Mouse (Mus musculus) E14TG2a.4 (cell line): ENCODE data around the gene Kit.

Experiments
- H3K27me3 ChIP-seq: 2 replicates; pipeline ENCODE4 v1.6.1; 2014; ENCODE audit warnings: low read length, control low read depth; ENCODE audit not compliant: insufficient read depth
- H3K36me3 ChIP-seq: 2 replicates; pipeline ENCODE4 v1.6.1; 2014; ENCODE audit warnings: low read length, control low read depth; ENCODE audit not compliant: insufficient read depth
- H3K4me1 ChIP-seq: replicated peaks from 2 replicates; pipeline ENCODE4 v1.6.1; 2014; ENCODE audit warnings: low read depth, low read length, control low read depth
- H3K4me3 ChIP-seq: replicated peaks from 2 replicates; pipeline ENCODE4 v1.5.1; 2014; ENCODE audit warnings: mild to moderate bottlenecking, low read length
- H3K9me3 ChIP-seq: 2 replicates; pipeline ENCODE4 v1.6.1; 2014; ENCODE audit warnings: low read length, control low read depth
- CTCF ChIP-seq: conservative IDR thresholded peaks from 2 replicates; pipeline ENCODE4 v1.5.1; 2014; ENCODE audit warnings: low read length
- NANOG ChIP-seq: IDR thresholded peaks from 2 replicates; pipeline ENCODE4 v1.6.1; 2014; ENCODE audit warnings: borderline replicate concordance, low read length, mixed read lengths
- POU5F1 ChIP-seq: IDR thresholded peaks from 2 replicates; pipeline ENCODE4 v1.6.1; 2014; ENCODE audit warnings: low read length, borderline replicate concordance

The Kit gene

GRCm38 (mm10) chr5:75553021-75553420, 21.7 kb upstream of the Kit start:
- TF ChIP-seq POU5F1 (no peak), CTCF (no peak), NANOG (no peak)
- H3K9me3 ChIP-seq, result no peaks in the 10 kb centered on the region
- peaks cover 6% of the 10 kb centered on the region; the same call in 1 of the 2 replicates for H3K4me1 ChIP-seq
- no peak overlapping the region for H3K4me3 ChIP-seq
- no peaks in the 10 kb centered on the region for H3K36me3 ChIP-seq
- H3K27me3 ChIP-seq, result no peaks in the 10 kb centered on the region; the same call in 1 of the 2 replicates

GRCm38 (mm10) chr5:75557636-75558035, 17.1 kb upstream of the Kit start:
- peaks cover 6% of the 10 kb centered on the region; the same call in 1 of the 2 replicates for H3K4me1 ChIP-seq
- no peaks in the 10 kb centered on the region; the same call in 1 of the 2 replicates for H3K27me3 ChIP-seq
- TF ChIP-seq POU5F1 (no peak), CTCF (no peak), NANOG (no peak)
- no peaks in the 10 kb centered on the region for H3K9me3 ChIP-seq
- H3K36me3 ChIP-seq, result no peaks in the 10 kb centered on the region
- H3K4me3 ChIP-seq, result no peak overlapping the region

- H3K9me3 ChIP-seq, result no peaks in the 10 kb centered on the region
- H3K36me3 ChIP-seq, result no peaks in the 10 kb centered on the region
- H3K4me1 ChIP-seq, result peaks cover 6% of the 10 kb centered on the region; the same call in 1 of the 2 replicates
- H3K4me3 ChIP-seq, result no peak overlapping the region
- no peaks in the 10 kb centered on the region; the same call in 1 of the 2 replicates for H3K27me3 ChIP-seq
- no peak for TF ChIP-seq NANOG
- no peak for TF ChIP-seq POU5F1
- no peak for TF ChIP-seq CTCF
These were observed 15.4 kb upstream of the Kit start for GRCm38 (mm10) chr5:75559291-75559690.

GRCm38 (mm10) chr5:75561231-75561630, 13.5 kb upstream of the Kit start:
- TF ChIP-seq CTCF (no peak), POU5F1 (no peak), NANOG (no peak)
- no peak overlapping the region for H3K4me3 ChIP-seq
- no peaks in the 10 kb centered on the region for H3K4me1 ChIP-seq
- H3K27me3 ChIP-seq, result no peaks in the 10 kb centered on the region; the same call in 1 of the 2 replicates
- no peaks in the 10 kb centered on the region for H3K36me3 ChIP-seq
- no peaks in the 10 kb centered on the region for H3K9me3 ChIP-seq

- Histone ChIP-seq H3K4me1 (peaks cover 41% of the 10 kb centered on the region), H3K9me3 (no peaks in the 10 kb centered on the region), H3K4me3 (peak overlapping the region; percentile 94), H3K36me3 (no peaks in the 10 kb centered on the region), H3K27me3 (peaks cover 16% of the 10 kb centered on the region; the same call in 1 of the 2 replicates)
- TF ChIP-seq NANOG, result no peak
- TF ChIP-seq POU5F1, result no peak
- TF ChIP-seq CTCF, result no peak
These were observed 415 bp upstream of the Kit start for GRCm38 (mm10) chr5:75574151-75574851.

GRCm38 (mm10) chr5:75575567-75576515, 1.1 kb downstream of the Kit start:
- Histone ChIP-seq H3K36me3 (no peaks in the 10 kb centered on the region), H3K4me1 (peaks cover 52% of the 10 kb centered on the region), H3K27me3 (peaks cover 14% of the 10 kb centered on the region; the same call in 1 of the 2 replicates), H3K4me3 (peak overlapping the region; percentile 94), H3K9me3 (no peaks in the 10 kb centered on the region)
- TF ChIP-seq CTCF (no peak), POU5F1 (no peak)

- Histone ChIP-seq H3K9me3 (no peaks in the 10 kb centered on the region), H3K27me3 (peaks cover 11% of the 10 kb centered on the region; the same call in 1 of the 2 replicates), H3K4me1 (peaks cover 59% of the 10 kb centered on the region), H3K4me3 (peak overlapping the region; percentile 94), H3K36me3 (no peaks in the 10 kb centered on the region)
- TF ChIP-seq CTCF (no peak), NANOG (peak; percentile 59; the same call in 1 of the 2 replicates), POU5F1 (no peak)
These were observed 2.0 kb downstream of the Kit start for GRCm38 (mm10) chr5:75576741-75577140.

GRCm38 (mm10) chr5:75578141-75578540, 3.4 kb downstream of the Kit start:
- Histone ChIP-seq H3K4me1 (peaks cover 69% of the 10 kb centered on the region), H3K9me3 (no peaks in the 10 kb centered on the region), H3K36me3 (no peaks in the 10 kb centered on the region), H3K27me3 (peaks cover 7% of the 10 kb centered on the region; the same call in 1 of the 2 replicates), H3K4me3 (0 out of 2 replicates have a peak overlapping the region, but pooled peaks have one; percentile 7)
- TF ChIP-seq CTCF (no peak), NANOG (no peak), POU5F1 (no peak)
